Mouse (Mus musculus) mouse embryonic stem cell (cell line): ENCODE results near the gene Shc1.
"Not testable (repeated sequence)": the region's sequence is repeated elsewhere in the genome, so short reads cannot be mapped to it uniquely, and the experiment has no call there.

ENCODE experiments used
- in situ Hi-C, 2 experiments: fragments of 300-500 bp; cut with MboI; formaldehyde crosslinking; loops; 1 replicate in 1 of 2; 3 replicates in 1 of 2; pipeline ENCODE4 v1.14.3; 2019 to 2020; ENCODE audit warnings: low sequenced_read_pairs in 2 of 2, low pct_unique_long_range_greater_than_20kb in 1 of 2, mixed read lengths in 1 of 2; ENCODE audit not compliant: unreplicated experiment in 1 of 2

Gene Shc1

DNA sequence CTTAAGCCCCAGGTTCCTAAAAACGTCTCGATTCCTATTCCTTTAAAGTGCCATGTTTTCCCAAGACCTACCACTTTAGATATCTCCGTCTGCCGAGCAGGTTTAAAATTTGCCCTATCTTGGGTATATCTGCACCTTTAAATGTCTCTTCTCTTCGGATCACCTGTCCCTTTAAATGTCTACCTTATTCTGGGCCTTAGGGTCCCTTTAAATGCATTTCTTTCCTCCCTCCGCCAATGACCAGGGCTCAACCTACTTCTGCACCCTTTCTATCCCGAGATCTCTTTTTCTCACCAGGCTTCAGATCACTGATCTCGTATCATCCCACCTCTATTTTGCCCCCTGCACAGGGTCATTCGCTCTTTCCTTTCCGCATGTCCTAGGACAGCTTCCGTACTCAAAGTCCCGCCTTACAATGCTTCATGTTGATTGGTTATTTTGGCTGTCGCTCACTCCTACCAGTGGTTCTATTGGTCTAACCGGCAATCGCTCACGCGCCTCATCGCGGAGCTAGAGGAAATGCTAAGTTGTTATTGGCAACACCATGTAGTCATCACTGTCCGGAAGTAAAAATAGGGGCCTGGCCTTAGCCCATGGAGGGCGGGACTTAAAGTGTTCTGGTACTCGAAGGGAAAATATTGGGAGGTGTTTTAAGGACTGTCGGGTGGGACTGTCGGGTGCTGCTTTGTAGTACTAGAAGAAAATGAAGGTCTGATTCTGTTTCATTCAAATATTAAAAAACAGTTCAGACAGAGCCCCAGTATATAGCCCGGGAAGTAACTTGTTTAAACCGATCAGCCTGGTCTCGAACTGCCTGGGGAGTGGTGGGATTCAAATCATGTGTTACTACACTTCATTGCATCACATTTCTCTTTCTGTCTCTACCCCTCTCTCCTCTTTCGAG is 6.5 kb upstream of the Shc1 start, which contains the start of gene Flad1:
TSS of gene Flad1 (minus strand) at position 381 of the 904 bp plus-strand sequence.
- in situ Hi-C loops, result no loop called here

- in situ Hi-C loops, result no loop called here
Observed at GRCm38 (mm10) chr3:89416158-89416557, 2.1 kb upstream of the Shc1 start.

DNA sequence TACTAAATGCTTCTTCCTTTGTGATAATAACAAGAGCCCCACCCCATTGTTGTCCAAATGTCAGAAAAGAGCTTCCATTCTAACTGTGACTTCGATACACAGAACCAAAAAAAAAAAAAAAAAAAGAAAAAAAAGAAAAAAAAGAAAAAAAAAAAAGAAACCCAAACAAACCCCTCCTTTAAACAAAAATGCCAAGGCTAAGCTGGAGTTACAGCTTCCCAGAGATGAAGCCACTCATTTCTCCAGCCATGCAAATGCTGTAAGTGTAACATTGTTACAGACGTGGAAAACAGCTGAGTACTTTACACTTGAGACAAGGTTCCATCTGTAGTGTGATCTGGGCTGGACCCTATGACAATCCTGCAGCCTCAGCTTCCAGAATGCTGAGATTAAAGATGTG is 1.1 kb upstream of the Shc1 start:
- in situ Hi-C loops, result no loop called here

DNA sequence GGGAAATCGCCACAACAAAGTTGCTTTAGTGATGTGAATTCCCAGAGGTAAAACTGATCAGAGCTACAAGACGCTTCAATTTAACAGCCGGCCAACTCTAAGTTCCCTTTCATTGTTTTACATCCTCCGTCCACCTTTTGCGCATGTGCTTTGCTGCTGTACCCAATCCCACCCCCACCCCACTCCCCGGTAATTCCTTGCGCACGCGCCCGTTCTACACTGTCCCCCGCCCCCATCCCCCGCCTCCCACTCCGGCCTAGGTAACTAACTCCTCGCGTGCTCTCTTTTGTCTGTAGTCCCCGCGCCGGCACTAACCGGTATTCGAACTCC is 438 bp upstream of the Shc1 start:
- in situ Hi-C loops, result no loop called here

- in situ Hi-C loops, result no loop called here
Observed at GRCm38 (mm10) chr3:89418861-89419250, 613 bp downstream of the Shc1 start.

GRCm38 (mm10) chr3:89419571-89419970 is 1.3 kb downstream of the Shc1 start:
- in situ Hi-C loops, result no loop called here

DNA sequence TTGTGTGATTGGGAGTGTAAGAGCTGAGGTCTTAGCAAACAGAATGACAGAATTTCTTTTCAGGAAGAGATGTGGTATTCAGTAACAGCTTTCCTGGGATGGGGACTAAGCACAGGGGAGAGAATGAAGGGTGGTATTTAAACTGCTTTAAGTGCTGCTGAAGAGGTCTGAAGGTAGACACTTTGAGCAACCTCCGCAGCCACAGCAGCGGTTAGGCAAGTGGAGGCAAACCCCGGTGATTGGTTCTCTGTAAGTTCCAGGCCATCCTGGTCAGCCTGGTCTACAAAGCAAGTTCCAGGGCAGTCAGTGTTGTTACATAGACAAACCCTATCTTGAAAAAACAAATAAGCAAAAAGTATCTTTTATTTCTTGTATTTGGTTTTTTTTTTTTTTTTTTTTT is 1.7 kb downstream of the Shc1 start:
- in situ Hi-C loops, result no loop called here

DNA sequence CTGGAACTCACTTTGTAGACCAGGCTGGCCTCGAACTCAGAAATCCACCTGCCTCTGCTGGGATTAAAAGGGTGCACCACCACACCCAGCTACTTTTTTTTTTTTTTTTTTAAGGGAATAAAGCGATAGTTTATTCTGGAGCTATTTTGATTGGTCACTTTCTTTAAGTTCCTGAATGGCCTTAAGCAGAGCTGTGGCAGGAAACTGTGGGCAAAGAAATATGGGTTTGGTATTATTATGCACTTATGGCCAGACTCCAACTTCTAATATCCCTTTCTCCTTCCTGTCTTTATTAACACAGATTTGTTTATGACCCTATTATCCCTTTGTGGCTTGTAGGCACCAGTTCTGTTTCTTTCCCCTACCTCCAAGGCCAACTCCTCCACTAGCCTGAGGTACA is 2.2 kb downstream of the Shc1 start:
- in situ Hi-C loops, result no loop called here

GRCm38 (mm10) chr3:89421002-89421774 is 2.9 kb downstream of the Shc1 start:
- in situ Hi-C loops, result no loop called here

DNA sequence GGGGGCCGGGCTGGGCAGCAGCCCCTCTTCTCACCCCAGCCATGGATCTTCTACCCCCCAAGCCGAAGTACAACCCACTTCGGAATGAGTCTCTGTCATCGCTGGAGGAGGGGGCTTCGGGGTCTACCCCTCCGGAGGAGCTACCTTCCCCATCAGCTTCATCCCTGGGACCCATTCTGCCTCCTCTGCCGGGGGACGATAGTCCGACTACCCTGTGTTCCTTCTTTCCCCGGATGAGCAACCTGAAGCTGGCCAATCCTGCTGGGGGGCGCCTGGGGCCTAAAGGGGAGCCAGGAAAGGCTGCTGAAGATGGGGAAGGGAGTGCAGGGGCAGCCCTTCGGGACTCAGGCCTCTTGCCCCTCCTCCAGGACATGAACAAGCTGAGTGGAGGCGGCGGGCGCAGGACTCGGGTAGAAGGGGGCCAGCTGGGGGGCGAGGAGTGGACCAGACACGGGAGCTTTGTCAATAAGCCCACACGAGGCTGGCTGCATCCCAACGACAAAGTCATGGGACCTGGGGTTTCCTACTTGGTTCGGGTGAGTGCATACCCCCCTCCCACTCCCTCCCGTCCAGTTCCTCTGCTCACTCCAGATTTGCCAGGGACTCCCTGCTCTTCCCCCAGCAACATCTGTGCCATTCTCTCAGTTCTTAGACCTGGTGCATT is 3.7 kb downstream of the Shc1 start:
- in situ Hi-C loops, result no loop called here

DNA sequence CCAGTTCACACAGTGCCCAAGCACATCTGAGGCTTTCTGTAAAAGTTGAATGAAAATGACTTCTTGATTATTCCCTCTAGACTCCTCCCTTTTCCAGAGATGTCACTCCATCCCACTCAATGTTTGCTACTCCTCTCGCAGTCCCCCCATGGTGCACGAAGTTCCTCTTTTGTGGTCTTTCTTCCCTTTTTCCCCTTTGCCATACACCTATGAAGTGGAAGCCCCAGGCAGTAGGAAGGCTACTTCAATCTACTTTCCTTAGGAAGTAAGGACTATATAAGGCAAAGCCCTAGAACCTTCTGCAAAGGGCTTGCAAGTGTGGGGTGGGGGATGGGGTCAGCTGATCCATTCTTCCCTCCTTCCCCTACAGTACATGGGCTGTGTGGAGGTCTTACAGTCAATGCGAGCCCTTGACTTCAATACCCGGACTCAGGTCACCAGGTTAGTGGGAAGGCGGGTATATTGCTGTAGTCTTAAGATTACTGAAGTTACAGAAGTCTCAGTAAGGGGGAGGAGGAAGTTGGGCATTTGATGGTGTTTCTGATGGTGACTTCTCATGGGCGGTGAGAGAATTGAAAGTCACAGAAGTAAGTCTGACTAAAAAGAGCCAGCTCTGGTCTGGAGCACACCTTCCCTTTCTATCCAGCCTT is 4.4 kb downstream of the Shc1 start:
- in situ Hi-C loops, result no loop called here

- in situ Hi-C loops, result no loop called here
Observed at GRCm38 (mm10) chr3:89424416-89425140, 6.3 kb downstream of the Shc1 start.

DNA sequence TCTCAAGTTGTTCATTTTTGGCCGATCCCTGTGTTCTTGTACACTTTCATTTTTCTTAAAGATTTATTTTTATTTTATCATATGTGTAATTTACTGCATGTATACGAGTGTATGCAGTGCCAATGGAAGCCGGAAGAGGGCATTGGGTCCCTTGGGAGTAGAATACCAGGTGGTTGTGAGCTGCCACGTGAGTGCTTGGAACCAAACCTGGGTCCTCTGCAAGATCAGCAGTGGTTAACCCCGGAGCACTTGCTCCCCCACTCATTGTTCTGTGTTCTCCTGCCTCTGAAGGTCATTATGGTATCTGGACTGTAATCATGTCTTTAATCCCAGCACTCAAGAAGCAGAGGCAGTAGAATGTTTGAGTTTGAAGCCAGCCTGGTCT is 6.9 kb downstream of the Shc1 start:
- in situ Hi-C loops, result no loop called here

DNA sequence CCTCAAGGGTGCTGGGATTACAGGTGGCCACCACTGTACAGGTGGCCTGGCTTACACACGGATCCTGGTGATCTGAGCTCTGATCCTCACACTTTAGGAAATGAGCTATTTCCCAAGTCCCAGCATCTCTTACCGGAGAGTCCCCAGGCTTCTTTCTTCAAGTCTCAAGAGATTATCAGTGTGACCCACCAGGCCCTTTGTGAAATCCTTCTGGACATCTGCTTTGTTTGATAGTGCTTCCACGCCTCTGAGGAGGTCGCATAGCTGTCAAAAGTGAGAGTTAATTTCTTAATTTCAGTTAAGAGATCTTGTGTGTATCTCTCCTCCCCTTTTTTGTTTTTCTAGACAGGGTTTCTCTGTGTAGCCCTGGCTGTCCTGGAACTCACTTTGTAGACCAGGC is 7.6 kb downstream of the Shc1 start:
- in situ Hi-C loops, result no loop called here

GRCm38 (mm10) chr3:89429021-89429420 is 10.8 kb downstream of the Shc1 start:
- in situ Hi-C loops, result not testable (repeated sequence)

DNA sequence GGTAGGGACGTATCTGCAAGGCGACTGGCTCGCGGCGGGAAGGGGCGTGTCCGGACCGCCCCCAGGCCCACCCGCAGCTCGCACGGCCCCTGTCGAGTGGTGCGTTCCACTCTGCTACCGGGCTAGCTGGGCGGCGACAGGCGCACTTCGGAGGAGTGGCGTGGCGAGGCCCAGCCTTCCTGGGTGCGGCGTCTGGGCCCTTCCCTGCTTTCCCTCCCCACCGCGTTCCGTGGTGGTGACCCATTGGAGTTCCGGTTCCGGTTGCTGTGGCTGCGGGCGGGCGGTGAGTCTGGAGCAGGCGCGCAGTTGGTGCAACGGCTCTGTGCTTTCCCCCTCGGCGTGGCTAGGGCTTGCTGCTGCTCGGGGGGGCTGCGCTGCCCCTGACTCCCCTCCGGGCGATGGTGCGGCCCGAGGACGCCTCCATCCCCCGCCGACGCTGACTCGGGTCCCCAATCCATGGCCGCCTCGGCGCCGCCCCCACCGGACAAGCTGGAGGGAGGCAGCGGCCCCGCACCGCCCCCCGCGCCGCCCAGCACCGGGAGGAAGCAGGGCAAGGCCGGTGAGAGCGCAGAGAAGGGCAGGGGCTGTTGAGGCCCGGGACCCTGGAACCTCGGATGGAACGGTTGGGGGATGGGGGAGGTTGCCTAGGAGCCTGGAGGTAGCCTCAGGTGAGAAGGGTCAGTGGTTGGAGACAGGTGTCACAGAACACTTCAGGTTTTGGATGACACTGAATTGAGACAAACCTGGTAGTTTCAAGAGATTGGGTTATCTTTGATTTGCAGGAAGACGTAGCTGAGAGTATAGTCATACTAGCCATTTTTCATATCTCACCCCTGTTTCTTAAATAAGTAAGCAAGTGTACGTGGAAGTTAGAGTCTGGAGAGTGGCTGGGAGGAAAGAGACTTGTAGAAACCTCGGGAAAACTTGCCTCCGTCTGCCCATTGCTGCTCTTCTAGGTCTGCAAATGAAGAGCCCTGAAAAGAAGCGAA is 12.2 kb downstream of the Shc1 start, which contains the start of gene Pygo2:
TSS of gene Pygo2 (plus strand) at position 44 of the 989 bp plus-strand sequence.
- in situ Hi-C loops, result no loop called here

DNA sequence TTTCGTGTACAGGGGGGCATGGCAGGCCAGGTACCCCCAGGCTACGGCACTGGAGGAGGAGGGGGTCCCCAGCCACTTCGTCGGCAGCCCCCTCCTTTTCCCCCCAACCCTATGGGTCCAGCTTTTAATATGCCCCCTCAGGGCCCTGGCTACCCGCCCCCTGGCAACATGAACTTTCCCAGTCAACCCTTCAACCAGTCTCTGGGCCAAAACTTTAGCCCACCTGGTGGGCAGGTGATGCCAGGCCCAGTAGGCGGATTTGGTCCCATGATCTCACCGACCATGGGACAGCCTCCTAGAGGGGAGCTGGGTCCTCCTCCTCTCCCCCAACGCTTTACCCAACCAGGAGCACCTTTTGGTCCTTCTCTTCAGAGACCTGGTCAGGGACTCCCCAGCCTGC is 14.4 kb downstream of the Shc1 start:
- in situ Hi-C loops, result no loop called here
